Mouse (Mus musculus) intestine, postnatal 0 days (tissue): ENCODE data around the gene Acot2. TPM values are rescaled to one million over a fixed set of nuclear protein-coding genes. Genes with fewer than 3 reads are reported as not detected.
"Not testable (repeated sequence)": the region's sequence is repeated elsewhere in the genome, so short reads cannot be mapped to it uniquely, and the experiment has no call there.

ENCODE experiments used
- ATAC-seq: fragments of 200-750 bp; cut with Nextera tagmentation; 2 replicates; pipeline ENCODE4 v1.8.0; 2017; ENCODE audit warnings: mild to moderate bottlenecking, moderate TSS enrichment, moderate library complexity
- H3K27ac ChIP-seq: fragments of 300-500 bp; sonication (generic); 2 replicates; pipeline ENCODE4 v1.5.1; 2014; ENCODE audit warnings: mild to moderate bottlenecking, low read depth, low read length, moderate library complexity
- H3K27me3 ChIP-seq: fragments of 300-500 bp; sonication (generic); replicated peaks from 2 replicates; pipeline ENCODE4 v1.6.1; 2014; ENCODE audit warnings: low read length, mixed read lengths; ENCODE audit not compliant: control insufficient read depth, insufficient read depth
- H3K36me3 ChIP-seq: fragments of 300-500 bp; sonication (generic); 2 replicates; pipeline ENCODE4 v1.6.1; 2014; ENCODE audit warnings: mild to moderate bottlenecking, moderate library complexity; ENCODE audit not compliant: control insufficient read depth, insufficient read depth
- H3K4me1 ChIP-seq: fragments of 300-500 bp; sonication (generic); replicated peaks from 2 replicates; pipeline ENCODE4 v1.6.1; 2014; ENCODE audit warnings: antibody characterized with exemption, low read length, mixed read lengths; ENCODE audit not compliant: control insufficient read depth, insufficient read depth
- H3K4me2 ChIP-seq: fragments of 300-500 bp; sonication (generic); replicated peaks from 2 replicates; pipeline ENCODE4 v1.6.1; 2014; ENCODE audit warnings: low read depth, mild to moderate bottlenecking, moderate library complexity
- H3K4me3 ChIP-seq: fragments of 300-500 bp; sonication (generic); 2 replicates; pipeline ENCODE4 v1.5.1; 2014; ENCODE audit warnings: low read depth, low read length
- H3K9ac ChIP-seq: fragments of 300-500 bp; sonication (generic); 2 replicates; pipeline ENCODE4 v1.6.1; 2014; ENCODE audit warnings: mild to moderate bottlenecking, low read depth, low read length
- H3K9me3 ChIP-seq: fragments of 300-500 bp; sonication (generic); 2 replicates; pipeline ENCODE4 v1.6.1; 2016; ENCODE audit warnings: mixed run types; ENCODE audit not compliant: control insufficient read depth
- CTCF ChIP-seq: sonication (generic); IDR thresholded peaks from 2 replicates; pipeline ENCODE4 v1.5.1; 2016; ENCODE audit warnings: low read depth, mild to moderate bottlenecking, control low read depth, antibody characterized with exemption, moderate library complexity
- WGBS: fragments of 180-500 bp; shearing (Covaris S2); extraction: QIAGEN DNeasy Blood & Tissue Kit; methylation state at CpG from one replicate; pipeline ENCODE4 v1.1.7; 2014; 5-methylcytosine and 5-hydroxymethylcytosine counted together
- polyA plus RNA-seq: library from polyadenylated mRNA; unstranded; fragments of >200 nt; fragmentation: Nextera tagmentation; extraction: Ambion mirVana; gene quantifications from 2 replicates; pipeline ENCODE4 v1.2.1, GENCODE M21; 2015

Acot2 gene
- polyA plus RNA-seq, 1 experiment from 2014 or later = 63.7 TPM

GRCm38 (mm10) chr12:84013130-84013529, 25.5 kb downstream of the Acot2 start:
- peaks cover 14% of the 10 kb centered on the region for H3K36me3 ChIP-seq
- peak; percentile 62 for TF ChIP-seq CTCF
- H3K4me3 ChIP-seq = no peak overlapping the region
- no peak overlapping the region for H3K9ac ChIP-seq
- H3K4me1 ChIP-seq = no peaks in the 10 kb centered on the region
- H3K4me2 ChIP-seq = peak overlapping the region; percentile 21; the same call in 1 of the 2 replicates
- no peak for ATAC-seq
- 64% methylated on average over 6 of the region's 6 CpGs for WGBS
- H3K9me3 ChIP-seq = no peaks in the 10 kb centered on the region
- H3K27ac ChIP-seq = no peak overlapping the region
- no peaks in the 10 kb centered on the region for H3K27me3 ChIP-seq

- H3K36me3 ChIP-seq = peaks cover 14% of the 10 kb centered on the region
- no peak overlapping the region for H3K4me2 ChIP-seq
- H3K4me3 ChIP-seq = no peak overlapping the region
- no peak overlapping the region for H3K27ac ChIP-seq
- no peaks in the 10 kb centered on the region for H3K27me3 ChIP-seq
- WGBS = 79% methylated on average over 7 of the region's 7 CpGs
- no peaks in the 10 kb centered on the region for H3K4me1 ChIP-seq
- no peak for ATAC-seq
- no peak for TF ChIP-seq CTCF
- no peak overlapping the region for H3K9ac ChIP-seq
- no peaks in the 10 kb centered on the region for H3K9me3 ChIP-seq
Observed at GRCm38 (mm10) chr12:84013701-84014100, 26.0 kb downstream of the Acot2 start.

GRCm38 (mm10) chr12:84020528-84020927, 32.9 kb downstream of the Acot2 start:
- 29% methylated on average over 7 of the region's 7 CpGs for WGBS
- not testable (repeated sequence) for H3K9me3 ChIP-seq, H3K27me3 ChIP-seq, H3K4me3 ChIP-seq, H3K9ac ChIP-seq, H3K4me2 ChIP-seq, H3K36me3 ChIP-seq, H3K4me1 ChIP-seq
- ATAC-seq = peak; percentile 89
- peak overlapping the region; percentile 46; the same call in 1 of the 2 replicates for H3K27ac ChIP-seq

GRCm38 (mm10) chr12:84022266-84022665, 34.6 kb downstream of the Acot2 start:
- H3K4me1 ChIP-seq, H3K27ac ChIP-seq, H3K36me3 ChIP-seq, H3K9ac ChIP-seq, H3K4me3 ChIP-seq, H3K4me2 ChIP-seq, ATAC-seq, H3K9me3 ChIP-seq, H3K27me3 ChIP-seq: not testable (repeated sequence)
- WGBS = 78% methylated on average over 4 of the region's 4 CpGs

- peak; percentile 75 for ATAC-seq
- H3K27ac ChIP-seq = peak overlapping the region; percentile 11; the same call in 1 of the 2 replicates
- H3K9ac ChIP-seq = no peak overlapping the region
- H3K9me3 ChIP-seq = no peaks in the 10 kb centered on the region
- no peak for TF ChIP-seq CTCF
- WGBS = 61% methylated on average over 9 of the region's 9 CpGs
- no peak overlapping the region for H3K4me2 ChIP-seq
- no peaks in the 10 kb centered on the region for H3K4me1 ChIP-seq
- no peaks in the 10 kb centered on the region for H3K27me3 ChIP-seq
- no peak overlapping the region for H3K4me3 ChIP-seq
- no peaks in the 10 kb centered on the region for H3K36me3 ChIP-seq
Observed at GRCm38 (mm10) chr12:84023052-84023745, 35.5 kb downstream of the Acot2 start.

- no peak for TF ChIP-seq CTCF
- Histone ChIP-seq H3K27me3 (no peaks in the 10 kb centered on the region), H3K9ac (no peak overlapping the region), H3K9me3 (no peaks in the 10 kb centered on the region), H3K4me1 (no peaks in the 10 kb centered on the region), H3K36me3 (no peaks in the 10 kb centered on the region), H3K4me3 (no peak overlapping the region), H3K4me2 (no peak overlapping the region), H3K27ac (no peak overlapping the region)
- ATAC-seq = no peak
- 88% methylated on average over 7 of the region's 7 CpGs for WGBS
Observed at GRCm38 (mm10) chr12:84025888-84026287, 38.2 kb downstream of the Acot2 start.

GRCm38 (mm10) chr12:84028328-84028727, 40.7 kb downstream of the Acot2 start:
- not testable (repeated sequence) for H3K36me3 ChIP-seq

GRCm38 (mm10) chr12:84029043-84029442, 41.4 kb downstream of the Acot2 start:
- H3K9me3 ChIP-seq, H3K4me2 ChIP-seq, H3K4me1 ChIP-seq, H3K27me3 ChIP-seq, ATAC-seq, H3K4me3 ChIP-seq, H3K36me3 ChIP-seq, H3K27ac ChIP-seq, H3K9ac ChIP-seq: not testable (repeated sequence)
- WGBS = 91% methylated on average over 1 of the region's 1 CpGs

More at GRCm38 (mm10) chr12:84028328-84028727, 40.7 kb downstream of the Acot2 start:
- WGBS = 68% methylated on average over 3 of the region's 3 CpGs
- not testable (repeated sequence) for ATAC-seq, H3K27ac ChIP-seq, H3K27me3 ChIP-seq, H3K9me3 ChIP-seq, H3K4me3 ChIP-seq, H3K4me1 ChIP-seq, H3K4me2 ChIP-seq, H3K9ac ChIP-seq
